16 mouse cellular contexts compared by ENCODE assay signal in genomic region chr2:152086451-152086850, GRCm38 (mm10). TPM values are rescaled to one million over a fixed set of nuclear protein-coding genes. Genes with fewer than 3 reads are reported as not detected.
A peak's percentile ranks its signal among the peaks of the same experiment; 100 is the strongest.
DNase-seq lines count a peak whose midpoint lies in the region; ATAC-seq and TF ChIP-seq lines count a peak whose summit lies in the region.
"Had no signal": no experiment of that assay in that cellular context is flagged by ENCODE, and none has a peak within 500 bp of the region (broad histone marks: within the 10 kb centered on the region; RNA-seq: fewer than 3 reads in every experiment).

No protein-coding gene starts in this region.

- H3K9me3 ChIP-seq in intestine, postnatal 0 days (ENCODE audit: control insufficient read depth) = no peaks in the 10 kb centered on the region
- no peaks in the 10 kb centered on the region for H3K9me3 ChIP-seq in intestine, embryonic 15.5 days
- H3K9me3 ChIP-seq in forebrain, embryonic 15.5 days = no peaks in the 10 kb centered on the region
- no peaks in the 10 kb centered on the region for H3K9me3 ChIP-seq in hindbrain, postnatal 0 days (ENCODE audit: low read length)
- no peaks in the 10 kb centered on the region for H3K9me3 ChIP-seq in neural tube, embryonic 15.5 days (replicated peaks)
- H3K9me3 ChIP-seq: embryonic facial prominence, embryonic 15.5 days; heart, embryonic 15.5 days had no signal

- no peak overlapping the region for H3K4me2 ChIP-seq in intestine, postnatal 0 days (replicated peaks; ENCODE audit: low read depth)
- H3K4me2 ChIP-seq in intestine, embryonic 15.5 days (replicated peaks) = no peak overlapping the region
- H3K4me2 ChIP-seq in forebrain, embryonic 15.5 days (replicated peaks) = peak overlapping the region; percentile 32
- 0 out of 2 replicates have a peak overlapping the region, but pooled peaks have one; percentile 11 for H3K4me2 ChIP-seq in hindbrain, postnatal 0 days (ENCODE audit: low read depth, low read length)
- peak overlapping the region; percentile 81 for H3K4me2 ChIP-seq in neural tube, embryonic 15.5 days
- H3K4me2 ChIP-seq: embryonic facial prominence, embryonic 15.5 days; heart, embryonic 15.5 days had no signal

- intact Hi-C loops in gastrocnemius, postnatal 14 days (cut with DNase I; ENCODE audit: low total_unique reads) = loop anchor here (5.0 kb wide), 1 partner anchor 59 kb away; no protein-coding TSS in a partner anchor

- no peak overlapping the region for H3K27ac ChIP-seq in intestine, postnatal 0 days (ENCODE audit: low read depth, low read length)
- H3K27ac ChIP-seq in intestine, embryonic 15.5 days = no peak overlapping the region
- peak overlapping the region; percentile 41; the same call in 1 of the 2 replicates for H3K27ac ChIP-seq in forebrain, embryonic 15.5 days (replicated peaks)
- peak overlapping the region; percentile 59; the same call in 1 of the 2 replicates for H3K27ac ChIP-seq in hindbrain, postnatal 0 days
- peak overlapping the region; percentile 63 for H3K27ac ChIP-seq in neural tube, embryonic 15.5 days (replicated peaks)
- H3K27ac ChIP-seq: embryonic facial prominence, embryonic 15.5 days; liver, embryonic 14.5 days had no signal

- 56% methylated on average over 6 of the region's 6 CpGs for WGBS in intestine, postnatal 0 days
- 79% methylated on average over 6 of the region's 6 CpGs for WGBS in intestine, embryonic 15.5 days
- 56% methylated on average over 6 of the region's 6 CpGs for WGBS in forebrain, embryonic 15.5 days
- WGBS in hindbrain, postnatal 0 days = 54% methylated on average over 6 of the region's 6 CpGs
- 47% methylated on average over 6 of the region's 6 CpGs for WGBS in neural tube, embryonic 15.5 days

- H3K27me3 ChIP-seq in intestine, postnatal 0 days (replicated peaks; ENCODE audit: control insufficient read depth, insufficient read depth, low read length) = peaks cover 37% of the 10 kb centered on the region
- H3K27me3 ChIP-seq in intestine, embryonic 15.5 days (replicated peaks) = peaks cover 47% of the 10 kb centered on the region
- H3K27me3 ChIP-seq in forebrain, embryonic 15.5 days = no peaks in the 10 kb centered on the region
- no peaks in the 10 kb centered on the region for H3K27me3 ChIP-seq in hindbrain, postnatal 0 days (ENCODE audit: insufficient read depth, low read length)
- no peaks in the 10 kb centered on the region for H3K27me3 ChIP-seq in neural tube, embryonic 15.5 days (replicated peaks)

- H3K4me1 ChIP-seq in intestine, postnatal 0 days (replicated peaks; ENCODE audit: control insufficient read depth, insufficient read depth, low read length) = no peaks in the 10 kb centered on the region
- peaks cover 4% of the 10 kb centered on the region for H3K4me1 ChIP-seq in intestine, embryonic 15.5 days (replicated peaks)
- H3K4me1 ChIP-seq in forebrain, embryonic 15.5 days = peaks cover 83% of the 10 kb centered on the region
- peaks cover 12% of the 10 kb centered on the region for H3K4me1 ChIP-seq in hindbrain, postnatal 0 days (ENCODE audit: insufficient read depth, low read length)
- H3K4me1 ChIP-seq in neural tube, embryonic 15.5 days = peaks cover 86% of the 10 kb centered on the region

- no peaks in the 10 kb centered on the region for H3K36me3 ChIP-seq in intestine, postnatal 0 days (ENCODE audit: control insufficient read depth, insufficient read depth)
- H3K36me3 ChIP-seq in intestine, embryonic 15.5 days = no peaks in the 10 kb centered on the region
- peaks cover 16% of the 10 kb centered on the region; the same call in 1 of the 2 replicates for H3K36me3 ChIP-seq in forebrain, embryonic 15.5 days
- H3K36me3 ChIP-seq in hindbrain, postnatal 0 days (ENCODE audit: insufficient read depth, low read length) = no peaks in the 10 kb centered on the region
- peaks cover 3% of the 10 kb centered on the region; the same call in 1 of the 2 replicates for H3K36me3 ChIP-seq in neural tube, embryonic 15.5 days
- H3K36me3 ChIP-seq: embryonic facial prominence, embryonic 15.5 days; heart, embryonic 15.5 days had no signal

- H3K9ac ChIP-seq in intestine, postnatal 0 days (ENCODE audit: low read depth, low read length) = no peak overlapping the region
- H3K9ac ChIP-seq in intestine, embryonic 15.5 days = no peak overlapping the region
- H3K9ac ChIP-seq in forebrain, embryonic 15.5 days (replicated peaks) = peak overlapping the region; percentile 19; the same call in 1 of the 2 replicates
- no peak overlapping the region for H3K9ac ChIP-seq in hindbrain, postnatal 0 days (replicated peaks; ENCODE audit: low read length)
- H3K9ac ChIP-seq in neural tube, embryonic 15.5 days (replicated peaks) = peak overlapping the region; percentile 31
- H3K9ac ChIP-seq: embryonic facial prominence, embryonic 15.5 days; heart, embryonic 15.5 days; liver, embryonic 14.5 days had no signal

- no peak for ATAC-seq in intestine, postnatal 0 days
- no peak for ATAC-seq in intestine, embryonic 15.5 days
- no peak for ATAC-seq in forebrain, embryonic 15.5 days (replicated peaks)
- ATAC-seq in hindbrain, postnatal 0 days = no peak; the same call in 1 of the 2 replicates
- no peak for ATAC-seq in neural tube, embryonic 15.5 days (ENCODE audit: low FRiP score)

- no peak for DNase-seq in hindbrain, postnatal 0 days (ENCODE audit: low spot score)
- DNase-seq in gastrocnemius, postnatal 25 days = no peak
- DNase-seq in gastrocnemius, postnatal 14 days = no peak
- DNase-seq: adrenal gland, postnatal 10 days; kidney, postnatal 14 days; lung, postnatal 10 days; spleen, adult 18-20 months had no signal

- TF ChIP-seq CTCF in intestine, postnatal 0 days (IDR thresholded peaks at IDR 0.05; ENCODE audit: low read depth) = peak; percentile 15; the same call in 1 of the 2 replicates
- TF ChIP-seq CTCF in hindbrain, postnatal 0 days (IDR thresholded peaks at IDR 0.05; ENCODE audit: low read depth) = peak; percentile 50

- H3K4me3 ChIP-seq in intestine, postnatal 0 days (ENCODE audit: low read depth, low read length) = no peak overlapping the region
- no peak overlapping the region for H3K4me3 ChIP-seq in intestine, embryonic 15.5 days (replicated peaks)
- H3K4me3 ChIP-seq in forebrain, embryonic 15.5 days = peak overlapping the region; percentile 15
- no peak overlapping the region for H3K4me3 ChIP-seq in hindbrain, postnatal 0 days (ENCODE audit: low read length)
- H3K4me3 ChIP-seq in neural tube, embryonic 15.5 days (replicated peaks) = 0 out of 2 replicates have a peak overlapping the region, but pooled peaks have one; percentile 11
- H3K4me3 ChIP-seq: embryonic facial prominence, embryonic 15.5 days; heart, embryonic 15.5 days had no signal

RNA-seq across cellular contexts. Expression of gene Scrt2, which starts 5.1 kb away (rescaled TPM):
- not detected in 2 replicates for polyA plus RNA-seq in intestine, postnatal 0 days (2015; fragmentation: Nextera tagmentation; extraction: Ambion mirVana)
- 0.04 and 0.06 TPM in 2 replicates for polyA plus RNA-seq in intestine, embryonic 15.5 days (2015; fragmentation: Nextera tagmentation; extraction: Ambion mirVana)
- 20.9 and 22.9 TPM in 2 replicates for polyA plus RNA-seq in forebrain, embryonic 15.5 days (2015; fragmentation: Nextera tagmentation; extraction: Ambion mirVana)
- 13.3 and 18.4 TPM in 2 replicates for total RNA-seq in hindbrain, postnatal 0 days (2014; rRNA removed)
- polyA plus RNA-seq in hindbrain, postnatal 0 days (2015; fragmentation: Nextera tagmentation; extraction: Ambion mirVana) = 4.1 and 4.4 TPM in 2 replicates
- 7.5 and 9.2 TPM in 2 replicates for polyA plus RNA-seq in neural tube, embryonic 15.5 days (2015; fragmentation: Nextera tagmentation; extraction: Ambion mirVana)
- total RNA-seq in gastrocnemius, postnatal 25 days (2021) = not detected
- under 1 TPM in 1 of 2 experiments, not detected in 1; 0.10 TPM for total RNA-seq in gastrocnemius, postnatal 14 days (2021)
- total RNA-seq: granulocyte monocyte progenitor cell, adult 5-6 weeks; MEL had no signal
- polyA plus RNA-seq: heart, embryonic 15.5 days had no signal

RNA-seq across cellular contexts. Expression of gene Srxn1, which starts 18.9 kb away (rescaled TPM):
- polyA plus RNA-seq in intestine, postnatal 0 days (2015; fragmentation: Nextera tagmentation; extraction: Ambion mirVana) = 102 and 104 TPM in 2 replicates
- polyA plus RNA-seq in intestine, embryonic 15.5 days (2015; fragmentation: Nextera tagmentation; extraction: Ambion mirVana) = 21.7 and 23.5 TPM in 2 replicates
- 11.1 and 13.0 TPM in 2 replicates for polyA plus RNA-seq in forebrain, embryonic 15.5 days (2015; fragmentation: Nextera tagmentation; extraction: Ambion mirVana)
- total RNA-seq in hindbrain, postnatal 0 days (2014; rRNA removed) = 51.7 and 54.5 TPM in 2 replicates
- 26.4 and 26.8 TPM in 2 replicates for polyA plus RNA-seq in hindbrain, postnatal 0 days (2015; fragmentation: Nextera tagmentation; extraction: Ambion mirVana)
- 25.8 and 27.7 TPM in 2 replicates for polyA plus RNA-seq in neural tube, embryonic 15.5 days (2015; fragmentation: Nextera tagmentation; extraction: Ambion mirVana)
- 10 to 100 TPM; 18.8 to 24.8 TPM for total RNA-seq in gastrocnemius, postnatal 25 days (2021)
- 10 to 100 TPM in 1 of 2 experiments, 1 to 10 TPM in 1; 9.2 to 12.0 TPM for total RNA-seq in gastrocnemius, postnatal 14 days (2021)

RNA-seq across cellular contexts. Expression of gene Tcf15, which starts 56.9 kb away (rescaled TPM):
- polyA plus RNA-seq in intestine, postnatal 0 days (2015; fragmentation: Nextera tagmentation; extraction: Ambion mirVana) = 3.2 and 4.5 TPM in 2 replicates
- 10.3 and 10.4 TPM in 2 replicates for polyA plus RNA-seq in intestine, embryonic 15.5 days (2015; fragmentation: Nextera tagmentation; extraction: Ambion mirVana)
- polyA plus RNA-seq in forebrain, embryonic 15.5 days (2015; fragmentation: Nextera tagmentation; extraction: Ambion mirVana) = 1.8 and 2.2 TPM in 2 replicates
- total RNA-seq in hindbrain, postnatal 0 days (2014; rRNA removed) = 4.9 TPM in 1 of 2 replicates, not detected in the other
- polyA plus RNA-seq in hindbrain, postnatal 0 days (2015; fragmentation: Nextera tagmentation; extraction: Ambion mirVana) = 0.74 and 1.2 TPM in 2 replicates
- 2.1 and 4.0 TPM in 2 replicates for polyA plus RNA-seq in neural tube, embryonic 15.5 days (2015; fragmentation: Nextera tagmentation; extraction: Ambion mirVana)
- total RNA-seq in gastrocnemius, postnatal 25 days (2021) = 10 to 100 TPM; 11.2 to 12.4 TPM
- total RNA-seq in gastrocnemius, postnatal 14 days (2021) = 10 to 100 TPM; 18.4 to 20.4 TPM
- total RNA-seq: granulocyte monocyte progenitor cell, adult 5-6 weeks; MEL had no signal

Comparison
In these comparisons a context has a peak if more than half of its experiments do, and no peak if none do; other contexts are left out.
1. H3K27ac ChIP-seq: peak in forebrain, embryonic 15.5 days (single experiment), hindbrain, postnatal 0 days (single experiment) and neural tube, embryonic 15.5 days (single experiment); none in intestine, postnatal 0 days (single experiment) and intestine, embryonic 15.5 days (single experiment).
2. H3K4me2 ChIP-seq: peak in forebrain, embryonic 15.5 days (single experiment), hindbrain, postnatal 0 days (single experiment) and neural tube, embryonic 15.5 days (single experiment); none in intestine, postnatal 0 days (single experiment) and intestine, embryonic 15.5 days (single experiment).
3. H3K4me3 ChIP-seq: peak in forebrain, embryonic 15.5 days (single experiment) and neural tube, embryonic 15.5 days (single experiment); none in intestine, postnatal 0 days (single experiment), intestine, embryonic 15.5 days (single experiment) and hindbrain, postnatal 0 days (single experiment).
4. H3K9ac ChIP-seq: peak in forebrain, embryonic 15.5 days (single experiment) and neural tube, embryonic 15.5 days (single experiment); none in intestine, postnatal 0 days (single experiment), intestine, embryonic 15.5 days (single experiment) and hindbrain, postnatal 0 days (single experiment).